Mouse (Mus musculus) cerebellum, adult 2 months (tissue): ENCODE results near the gene Mfsd14a.

Source experiments
- CTCF ChIP-seq: fragments of 200-500 bp; IDR thresholded peaks from 2 replicates; pipeline ENCODE4 v1.5.1; 2011; ENCODE audit warnings: low read depth, mild to moderate bottlenecking, control low read depth, low read length, moderate library complexity, borderline replicate concordance; ENCODE audit not compliant: insufficient read depth
- POLR2A ChIP-seq: fragments of 200-500 bp; IDR thresholded peaks from 2 replicates; pipeline ENCODE4 v1.6.1; 2011; ENCODE audit warnings: low read length, control low read depth, borderline replicate concordance; ENCODE audit not compliant: insufficient read depth

- TF ChIP-seq POLR2A, result no peak
- no peak for TF ChIP-seq CTCF
These were observed 26.7 kb downstream of the Mfsd14a start for GRCm38 (mm10) chr3:116635799-116636198.
